ENCODE assay signal across 12 mouse cellular contexts in genomic region chr6:120472455-120473140, GRCm38 (mm10). TPM values are rescaled to one million over a fixed set of nuclear protein-coding genes. Genes with fewer than 3 reads are reported as not detected.
DNase-seq lines count a peak whose midpoint lies in the region; ATAC-seq lines count a peak whose summit lies in the region.
"Had no signal": no experiment of that assay in that cellular context is flagged by ENCODE, and none has a peak within 500 bp of the region (broad histone marks: within the 10 kb centered on the region; RNA-seq: fewer than 3 reads in every experiment).

No protein-coding gene starts in this region.

- H3K4me3 ChIP-seq in heart, embryonic 13.5 days = no peak overlapping the region
- H3K4me3 ChIP-seq in forebrain, embryonic 13.5 days = no peak overlapping the region
- H3K4me3 ChIP-seq in midbrain, embryonic 12.5 days = no peak overlapping the region

- H3K36me3 ChIP-seq in heart, embryonic 13.5 days = no peaks in the 10 kb centered on the region
- no peaks in the 10 kb centered on the region for H3K36me3 ChIP-seq in forebrain, embryonic 13.5 days (ENCODE audit: poor library complexity, severe bottlenecking)
- no peaks in the 10 kb centered on the region for H3K36me3 ChIP-seq in midbrain, embryonic 12.5 days

- no peak for ATAC-seq in heart, embryonic 13.5 days (ENCODE audit: extremely low read depth, insufficient number of reproducible peaks, low FRiP score, low TSS enrichment)
- ATAC-seq in forebrain, embryonic 13.5 days = peak; percentile 61
- peak; percentile 58 for ATAC-seq in midbrain, embryonic 12.5 days (ENCODE audit: low FRiP score, low read depth)
- no peak for ATAC-seq in erythroid progenitor cell, adult 5-6 weeks (replicated peaks; ENCODE audit: low FRiP score, poor library complexity, severe bottlenecking)

- 38% methylated on average over 8 of the region's 8 CpGs for WGBS in heart, embryonic 13.5 days
- WGBS in forebrain, embryonic 13.5 days = 14% methylated on average over 8 of the region's 8 CpGs
- 16% methylated on average over 8 of the region's 8 CpGs for WGBS in midbrain, embryonic 12.5 days

- peak overlapping the region; percentile 44; the same call in 1 of the 2 replicates for H3K9ac ChIP-seq in heart, embryonic 13.5 days
- peak overlapping the region; percentile 31; the same call in 1 of the 2 replicates for H3K9ac ChIP-seq in forebrain, embryonic 13.5 days
- no peak overlapping the region for H3K9ac ChIP-seq in midbrain, embryonic 12.5 days (replicated peaks)

- peak overlapping the region; percentile 87 for H3K27ac ChIP-seq in heart, embryonic 13.5 days (replicated peaks)
- peak overlapping the region; percentile 84 for H3K27ac ChIP-seq in forebrain, embryonic 13.5 days
- peak overlapping the region; percentile 84 for H3K27ac ChIP-seq in midbrain, embryonic 12.5 days (replicated peaks)

- peak overlapping the region; percentile 39 for H3K4me2 ChIP-seq in heart, embryonic 13.5 days
- peak overlapping the region; percentile 33 for H3K4me2 ChIP-seq in forebrain, embryonic 13.5 days
- H3K4me2 ChIP-seq in midbrain, embryonic 12.5 days (replicated peaks) = peak overlapping the region; percentile 24

- peaks cover 46% of the 10 kb centered on the region for H3K4me1 ChIP-seq in heart, embryonic 13.5 days
- peaks cover 28% of the 10 kb centered on the region for H3K4me1 ChIP-seq in forebrain, embryonic 13.5 days
- peaks cover 25% of the 10 kb centered on the region for H3K4me1 ChIP-seq in midbrain, embryonic 12.5 days

- no peaks in the 10 kb centered on the region for H3K9me3 ChIP-seq in heart, embryonic 13.5 days
- H3K9me3 ChIP-seq in forebrain, embryonic 13.5 days (replicated peaks) = no peaks in the 10 kb centered on the region
- H3K9me3 ChIP-seq in midbrain, embryonic 12.5 days = no peaks in the 10 kb centered on the region

- intact Hi-C loops in heart, postnatal 25 days (cut with DNase I) = no loop called here

- no peak for DNase-seq in heart, postnatal 25 days (ENCODE audit: low spot score)
- peak; percentile 29 for DNase-seq in ZHBTc4 (ENCODE audit: low read depth, low spot score)
- no peak for DNase-seq in kidney, postnatal 25 days
- DNase-seq in testis, postnatal 10 days (ENCODE audit: low spot score) = no peak
- DNase-seq: cerebellum, adult 11 months; thymus, adult 2 months had no signal

- 0 out of 2 replicates have a peak, but pooled peaks cover 3% of the 10 kb centered on the region for H3K27me3 ChIP-seq in heart, embryonic 13.5 days (replicated peaks)
- H3K27me3 ChIP-seq in forebrain, embryonic 13.5 days = no peaks in the 10 kb centered on the region
- no peaks in the 10 kb centered on the region; the same call in 1 of the 2 replicates for H3K27me3 ChIP-seq in midbrain, embryonic 12.5 days

RNA-seq across cellular contexts. Expression of gene Il17ra, which starts 9.6 kb away (rescaled TPM):
- polyA plus RNA-seq in heart, embryonic 13.5 days (2015; fragmentation: Nextera tagmentation; extraction: Ambion mirVana) = 4.6 and 4.7 TPM in 2 replicates
- 1 to 10 TPM; 2.4 to 3.0 TPM for total RNA-seq in heart, postnatal 25 days (2021)
- 4.4 and 5.2 TPM in 2 replicates for polyA plus RNA-seq in forebrain, embryonic 13.5 days (2015; fragmentation: Nextera tagmentation; extraction: Ambion mirVana)
- polyA plus RNA-seq in midbrain, embryonic 12.5 days (2016; fragmentation: Nextera tagmentation; extraction: Ambion mirVana) = 3.6 and 3.8 TPM in 2 replicates
- total RNA-seq in erythroid progenitor cell, adult 5-6 weeks (2015; ENCODE audit: low replicate concordance) = 8.4 and 11.5 TPM in 2 replicates
- total RNA-seq in erythroid progenitor cell, adult 5-6 weeks (2017; ENCODE audit: low replicate concordance) = 10.5 and 11.7 TPM in 2 replicates

RNA-seq across cellular contexts. Expression of gene Tmem121b, which starts 21.0 kb away (rescaled TPM):
- polyA plus RNA-seq in heart, embryonic 13.5 days (2015; fragmentation: Nextera tagmentation; extraction: Ambion mirVana) = 0.05 and 0.07 TPM in 2 replicates
- not detected for total RNA-seq in heart, postnatal 25 days (2021)
- 2.0 and 2.3 TPM in 2 replicates for polyA plus RNA-seq in forebrain, embryonic 13.5 days (2015; fragmentation: Nextera tagmentation; extraction: Ambion mirVana)
- 2.5 and 3.0 TPM in 2 replicates for polyA plus RNA-seq in midbrain, embryonic 12.5 days (2016; fragmentation: Nextera tagmentation; extraction: Ambion mirVana)
- total RNA-seq in erythroid progenitor cell, adult 5-6 weeks (2015; ENCODE audit: low replicate concordance) = not detected in 2 replicates
- not detected in 2 replicates for total RNA-seq in erythroid progenitor cell, adult 5-6 weeks (2017; ENCODE audit: low replicate concordance)
- total RNA-seq: heart, postnatal 36 days; liver, adult 2 months had no signal
- polyA plus RNA-seq: liver, adult 2 months had no signal

RNA-seq across cellular contexts. Expression of gene Hdhd5, which starts 58.5 kb away (rescaled TPM):
- polyA plus RNA-seq in heart, embryonic 13.5 days (2015; fragmentation: Nextera tagmentation; extraction: Ambion mirVana) = 13.3 and 14.1 TPM in 2 replicates
- total RNA-seq in heart, postnatal 25 days (2021) = 10 to 100 TPM; 19.6 to 21.5 TPM
- 15.7 and 16.6 TPM in 2 replicates for polyA plus RNA-seq in forebrain, embryonic 13.5 days (2015; fragmentation: Nextera tagmentation; extraction: Ambion mirVana)
- 19.0 and 19.4 TPM in 2 replicates for polyA plus RNA-seq in midbrain, embryonic 12.5 days (2016; fragmentation: Nextera tagmentation; extraction: Ambion mirVana)
- 2.1 and 4.0 TPM in 2 replicates for total RNA-seq in erythroid progenitor cell, adult 5-6 weeks (2015; ENCODE audit: low replicate concordance)
- total RNA-seq in erythroid progenitor cell, adult 5-6 weeks (2017; ENCODE audit: low replicate concordance) = 3.4 and 9.1 TPM in 2 replicates

Comparison
In these comparisons a context has a peak if more than half of its experiments do, and no peak if none do; other contexts are left out.
1. ATAC-seq: peak in forebrain, embryonic 13.5 days (single experiment) and midbrain, embryonic 12.5 days (single experiment); none in heart, embryonic 13.5 days (single experiment) and erythroid progenitor cell, adult 5-6 weeks (single experiment).
2. Peak in every context shown above with its lines, with median percentiles within 50 percentile points of each other: H3K27ac ChIP-seq and H3K4me2 ChIP-seq.